9 mouse cellular contexts compared by ENCODE assay signal in genomic region chr19:36737087-36737486, GRCm38 (mm10). TPM values are rescaled to one million over a fixed set of nuclear protein-coding genes. Genes with fewer than 3 reads are reported as not detected.
DNase-seq lines count a peak whose midpoint lies in the region; ATAC-seq and TF ChIP-seq lines count a peak whose summit lies in the region.
"Had no signal": no experiment of that assay in that cellular context is flagged by ENCODE, and none has a peak within 500 bp of the region (broad histone marks: within the 10 kb centered on the region; RNA-seq: fewer than 3 reads in every experiment).

No protein-coding gene starts in this region.

- H3K4me3 ChIP-seq in kidney, adult 2 months (ENCODE audit: insufficient read depth, low read depth, low read length), result peak overlapping the region; percentile 40
- H3K4me3 ChIP-seq in embryonic facial prominence, embryonic 11.5 days (ENCODE audit: low read depth, low read length), result peak overlapping the region; percentile 44
- peak overlapping the region; percentile 49 for H3K4me3 ChIP-seq in hindbrain, embryonic 14.5 days (replicated peaks; ENCODE audit: low read length)
- H3K4me3 ChIP-seq in midbrain, embryonic 12.5 days, result peak overlapping the region; percentile 52

- H3K9me3 ChIP-seq in embryonic facial prominence, embryonic 11.5 days (replicated peaks; ENCODE audit: control insufficient read depth, low read length), result no peaks in the 10 kb centered on the region
- H3K9me3 ChIP-seq in hindbrain, embryonic 14.5 days (ENCODE audit: control insufficient read depth, low read length), result no peaks in the 10 kb centered on the region
- H3K9me3 ChIP-seq in midbrain, embryonic 12.5 days, result no peaks in the 10 kb centered on the region

- TF ChIP-seq CTCF in kidney, adult 2 months (conservative IDR thresholded peaks at IDR 0.05; ENCODE audit: insufficient read depth, insufficient read length, low read depth, low read length), result no peak

- H3K9ac ChIP-seq in embryonic facial prominence, embryonic 11.5 days (replicated peaks; ENCODE audit: low read length), result peak overlapping the region; percentile 74
- peak overlapping the region; percentile 62 for H3K9ac ChIP-seq in hindbrain, embryonic 14.5 days
- H3K9ac ChIP-seq in midbrain, embryonic 12.5 days (replicated peaks), result peak overlapping the region; percentile 59

- no peaks in the 10 kb centered on the region for H3K4me1 ChIP-seq in kidney, adult 2 months (ENCODE audit: control insufficient read depth, insufficient read depth, low read length)
- no peaks in the 10 kb centered on the region for H3K4me1 ChIP-seq in embryonic facial prominence, embryonic 11.5 days (ENCODE audit: control insufficient read depth, insufficient read depth, low read length)
- peaks cover 5% of the 10 kb centered on the region; the same call in 1 of the 2 replicates for H3K4me1 ChIP-seq in hindbrain, embryonic 14.5 days (replicated peaks; ENCODE audit: control insufficient read depth, insufficient read depth, low read length)
- peaks cover 6% of the 10 kb centered on the region; the same call in 1 of the 2 replicates for H3K4me1 ChIP-seq in midbrain, embryonic 12.5 days

- WGBS in kidney, adult 2 months, result 33% methylated on average over 6 of the region's 6 CpGs
- 37% methylated on average over 6 of the region's 6 CpGs for WGBS in embryonic facial prominence, embryonic 11.5 days
- 37% methylated on average over 6 of the region's 6 CpGs for WGBS in hindbrain, embryonic 14.5 days
- WGBS in midbrain, embryonic 12.5 days, result 47% methylated on average over 6 of the region's 6 CpGs

- H3K27ac ChIP-seq in kidney, adult 2 months (ENCODE audit: insufficient read depth, low read depth, low read length), result no peak overlapping the region; the same call in 1 of the 2 replicates
- H3K27ac ChIP-seq in embryonic facial prominence, embryonic 11.5 days (replicated peaks; ENCODE audit: low read depth, low read length), result peak overlapping the region; percentile 70
- peak overlapping the region; percentile 58 for H3K27ac ChIP-seq in hindbrain, embryonic 14.5 days
- H3K27ac ChIP-seq in midbrain, embryonic 12.5 days (replicated peaks), result peak overlapping the region; percentile 55

- TF ChIP-seq POLR2A in kidney, adult 2 months (IDR thresholded peaks at IDR 0.05; ENCODE audit: low read depth, low read length), result no peak

- no peaks in the 10 kb centered on the region for H3K36me3 ChIP-seq in kidney, adult 2 months (ENCODE audit: control insufficient read depth, insufficient read depth, low read length)
- H3K36me3 ChIP-seq in embryonic facial prominence, embryonic 11.5 days (replicated peaks; ENCODE audit: control insufficient read depth, insufficient read depth, low read depth, low read length), result no peaks in the 10 kb centered on the region
- no peaks in the 10 kb centered on the region for H3K36me3 ChIP-seq in hindbrain, embryonic 14.5 days (replicated peaks; ENCODE audit: control insufficient read depth, insufficient read depth)
- no peaks in the 10 kb centered on the region for H3K36me3 ChIP-seq in midbrain, embryonic 12.5 days

- H3K27me3 ChIP-seq in kidney, adult 2 months (replicated peaks; ENCODE audit: control insufficient read depth, insufficient read depth, low read length), result no peaks in the 10 kb centered on the region
- H3K27me3 ChIP-seq in embryonic facial prominence, embryonic 11.5 days (ENCODE audit: control insufficient read depth, insufficient read depth, low read length), result no peaks in the 10 kb centered on the region
- no peaks in the 10 kb centered on the region for H3K27me3 ChIP-seq in hindbrain, embryonic 14.5 days (ENCODE audit: control insufficient read depth, insufficient read depth, low read length)
- H3K27me3 ChIP-seq in midbrain, embryonic 12.5 days, result no peaks in the 10 kb centered on the region; the same call in 1 of the 2 replicates

- ATAC-seq in embryonic facial prominence, embryonic 11.5 days (replicated peaks; ENCODE audit: insufficient number of reproducible peaks, low FRiP score, low TSS enrichment, low read depth), result peak; percentile 73
- ATAC-seq in hindbrain, embryonic 14.5 days (ENCODE audit: low FRiP score), result peak; percentile 22; the same call in 1 of the 2 replicates
- ATAC-seq in midbrain, embryonic 12.5 days (ENCODE audit: low FRiP score, low read depth), result peak; percentile 57
- no peak for ATAC-seq in erythroid progenitor cell, adult 5-6 weeks (replicated peaks; ENCODE audit: low FRiP score, poor library complexity, severe bottlenecking)
- ATAC-seq in megakaryocyte-erythroid progenitor cell, adult 5-6 weeks (replicated peaks; ENCODE audit: low FRiP score, low TSS enrichment, poor library complexity, severe bottlenecking), result no peak

- no peak for DNase-seq in kidney, adult 2 months
- no peak for DNase-seq in kidney, adult 8-10 months
- no peak for DNase-seq in embryonic facial prominence, embryonic 11.5 days (ENCODE audit: low spot score)
- DNase-seq in hindbrain, embryonic 14.5 days (ENCODE audit: low spot score), result no peak
- no peak for DNase-seq in urinary bladder, postnatal 4 days (ENCODE audit: low spot score in 2 of 2)

- H3K4me2 ChIP-seq in embryonic facial prominence, embryonic 11.5 days (ENCODE audit: low read depth, low read length), result peak overlapping the region; percentile 81
- H3K4me2 ChIP-seq in hindbrain, embryonic 14.5 days (replicated peaks), result peak overlapping the region; percentile 83
- H3K4me2 ChIP-seq in midbrain, embryonic 12.5 days (replicated peaks), result peak overlapping the region; percentile 64

RNA-seq across cellular contexts. Expression of gene Ppp1r3c, which starts 0.6 kb away (rescaled TPM):
- polyA plus RNA-seq in kidney, adult 2 months (2012; rRNA removed), result 3.0 and 4.6 TPM in 2 replicates
- 4.3 and 4.7 TPM in 2 replicates for polyA plus RNA-seq in embryonic facial prominence, embryonic 11.5 days (2014; fragmentation: Nextera tagmentation; extraction: Ambion mirVana)
- 29.8 and 32.5 TPM in 2 replicates for polyA plus RNA-seq in hindbrain, embryonic 14.5 days (2014; fragmentation: Nextera tagmentation; extraction: Ambion mirVana)
- 2.0 and 2.4 TPM in 2 replicates for polyA plus RNA-seq in midbrain, embryonic 12.5 days (2016; fragmentation: Nextera tagmentation; extraction: Ambion mirVana)
- total RNA-seq in erythroid progenitor cell, adult 5-6 weeks (2015; ENCODE audit: low replicate concordance), result not detected in 2 replicates
- total RNA-seq in erythroid progenitor cell, adult 5-6 weeks (2017; ENCODE audit: low replicate concordance), result not detected in 2 replicates
- total RNA-seq in megakaryocyte-erythroid progenitor cell, adult 5-6 weeks (2014; fragmentation: Nextera tagmentation), result not detected in 2 replicates
- not detected in 2 replicates for total RNA-seq in megakaryocyte-erythroid progenitor cell, adult 5-6 weeks (2017)
- total RNA-seq: MEL had no signal

Comparison
In these comparisons a context has a peak if more than half of its experiments do, and no peak if none do; other contexts are left out.
1. ATAC-seq: peak in embryonic facial prominence, embryonic 11.5 days (single experiment), hindbrain, embryonic 14.5 days (single experiment) and midbrain, embryonic 12.5 days (single experiment); none in erythroid progenitor cell, adult 5-6 weeks (single experiment) and megakaryocyte-erythroid progenitor cell, adult 5-6 weeks (single experiment).
2. Peak in every context shown above with its lines, with median percentiles within 50 percentile points of each other: H3K4me3 ChIP-seq, H3K4me2 ChIP-seq and H3K9ac ChIP-seq.